Mouse (Mus musculus): ENCODE data around the gene Car5a. TPM values are rescaled to one million over a fixed set of nuclear protein-coding genes. Genes with fewer than 3 reads are reported as not detected.

The Car5a gene
- not detected for polyA plus RNA-seq (2012; fragmentation: generic; extraction: Trizol)

DNA sequence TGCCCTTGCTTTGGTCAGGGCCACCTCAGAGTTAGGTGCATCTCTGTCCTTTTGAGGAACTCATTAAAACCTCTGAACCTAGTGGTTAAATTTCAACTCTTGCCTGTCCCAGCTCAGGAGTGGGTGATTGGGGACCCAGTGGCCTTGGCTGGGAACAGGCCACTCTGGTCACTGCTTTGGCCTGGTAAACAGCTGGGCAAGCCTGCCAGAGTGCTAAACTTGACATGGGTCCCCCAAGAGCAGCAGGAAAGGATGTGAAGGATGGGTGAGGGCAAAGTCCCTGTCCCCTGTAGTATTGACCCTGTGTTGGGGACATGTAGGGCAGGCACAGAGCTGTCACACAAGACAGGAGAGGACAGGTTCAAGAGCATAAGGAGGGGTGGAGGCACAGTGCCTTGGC, at the start of gene Car5a:
TSS of gene Car5a (minus strand) at position 74 of the 400 bp plus-strand sequence.

DNA sequence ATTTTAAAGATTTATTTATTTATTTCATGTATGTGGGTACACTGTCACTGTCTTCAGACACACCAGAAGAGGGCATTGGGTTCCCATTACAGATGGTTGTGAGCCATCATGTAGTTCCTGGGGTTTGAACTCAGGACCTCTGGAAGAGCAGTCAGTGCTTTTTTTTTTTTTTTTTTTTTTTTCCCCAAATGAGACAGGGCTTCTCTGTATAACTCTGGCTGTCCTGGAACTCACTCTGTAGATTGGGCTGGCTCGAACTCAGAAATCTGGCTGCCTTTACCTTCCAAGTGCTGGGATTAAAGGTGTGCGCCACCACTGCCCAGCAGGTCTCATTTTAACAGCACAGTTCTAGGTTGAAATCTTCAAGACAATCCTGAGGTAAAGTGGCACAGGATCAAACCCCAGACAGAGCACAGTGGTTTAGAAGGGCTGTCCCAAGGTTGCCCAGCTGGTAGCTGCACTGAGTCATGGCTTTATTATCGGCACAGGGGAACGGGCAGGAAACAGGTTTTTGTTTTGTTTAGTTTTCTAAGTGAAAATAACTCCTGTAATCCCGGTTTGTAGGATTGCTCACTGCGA, 4.6 kb upstream of the Car5a start, which contains the start of gene Banp:
TSS of gene Banp (plus strand) at position 529 of the 579 bp plus-strand sequence.

DNA sequence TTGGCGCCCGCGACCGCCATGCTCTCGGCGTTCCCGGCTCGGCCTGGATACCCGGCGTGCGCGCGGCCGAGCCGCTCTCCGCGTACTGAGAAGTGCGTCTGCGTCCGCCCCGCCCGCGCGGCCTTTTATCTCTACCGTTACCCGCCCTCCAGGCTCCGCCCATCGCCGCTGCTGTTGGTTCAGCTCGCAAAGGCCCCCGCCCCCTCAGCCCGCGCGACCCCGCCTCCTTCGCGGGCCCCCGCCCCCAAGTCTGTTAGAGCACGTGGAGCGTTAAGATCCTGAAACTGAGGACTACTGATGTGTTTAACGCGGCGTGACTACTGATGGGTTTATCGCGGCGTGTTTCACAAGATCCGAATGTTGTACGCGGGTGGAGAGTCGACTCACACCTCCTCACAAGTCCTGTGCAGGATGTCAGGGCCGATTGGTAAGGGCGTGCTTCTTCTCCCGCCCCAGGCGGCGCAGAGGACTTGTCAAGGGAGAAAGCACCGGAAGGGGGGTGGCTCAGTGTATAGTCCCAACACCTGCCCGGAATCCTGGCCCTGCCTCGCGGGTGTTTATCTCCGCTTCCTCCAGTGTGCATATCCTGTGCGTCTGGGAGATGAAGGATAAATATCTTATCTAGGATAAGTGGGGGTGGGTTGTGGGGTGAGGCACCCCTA, 37.0 kb downstream of the Car5a start, which contains the start of gene Slc7a5:
TSS of gene Slc7a5 (minus strand) at position 108 of the 662 bp plus-strand sequence.

Other genes starting within 250 kb of the Car5a start
- gene Jph3, start 215.3 kb downstream of the Car5a start, polyA plus RNA-seq (2012; fragmentation: generic; extraction: Trizol): under 1 TPM in 1 of 2 experiments, not detected in 1; 0.05 TPM
- 10 to 100 TPM; 29.7 to 63.6 TPM for gene Klhdc4, start 115.3 kb downstream of the Car5a start, polyA plus RNA-seq (2012; fragmentation: generic; extraction: Trizol)
- 10 to 100 TPM; 22.4 to 25.1 TPM for gene Slc7a5, start 37.2 kb downstream of the Car5a start, polyA plus RNA-seq (2012; fragmentation: generic; extraction: Trizol)
- 10 to 100 TPM; 12.3 to 22.3 TPM for gene Banp, start 4.8 kb upstream of the Car5a start, polyA plus RNA-seq (2012; fragmentation: generic; extraction: Trizol)